Mouse (Mus musculus) spleen, adult 2 months (tissue): ENCODE measurements around the gene Safb2.

Source experiments
- CTCF ChIP-seq: fragments of 200-500 bp; IDR thresholded peaks from 2 replicates; pipeline ENCODE4 v1.5.1; 2011; ENCODE audit warnings: mild to moderate bottlenecking, inconsistent platforms; ENCODE audit not compliant: insufficient read depth, insufficient read length, insufficient replicate concordance; ENCODE audit errors: extremely low read depth
- POLR2A ChIP-seq: fragments of 200-500 bp; IDR thresholded peaks from 2 replicates; pipeline ENCODE4 v1.6.1; 2011; ENCODE audit warnings: low read depth, low read length, inconsistent platforms

- TF ChIP-seq CTCF (no peak), POLR2A (no peak)
Measured at GRCm38 (mm10) chr17:56543684-56544224, 40.6 kb downstream of the Safb2 start.
